ENCODE assay signal across 7 mouse cellular contexts in genomic region chrX:48462297-48462696, GRCm38 (mm10). TPM values are rescaled to one million over a fixed set of nuclear protein-coding genes. Genes with fewer than 3 reads are reported as not detected.
DNase-seq lines count a peak whose midpoint lies in the region; ATAC-seq and TF ChIP-seq lines count a peak whose summit lies in the region.

No protein-coding gene starts in this region.

- H3K27me3 ChIP-seq in neural tube, embryonic 11.5 days (ENCODE audit: control insufficient read depth, insufficient read depth, low read length): no peaks in the 10 kb centered on the region
- no peaks in the 10 kb centered on the region for H3K27me3 ChIP-seq in forebrain, embryonic 14.5 days (replicated peaks; ENCODE audit: control insufficient read depth, insufficient read depth, low read length)
- H3K27me3 ChIP-seq in liver, embryonic 12.5 days (replicated peaks): peaks cover 8% of the 10 kb centered on the region; the same call in 1 of the 2 replicates
- H3K27me3 ChIP-seq in stomach, postnatal 0 days (ENCODE audit: control insufficient read depth, insufficient read depth, low read length): no peaks in the 10 kb centered on the region

- no peak for TF ChIP-seq EP300 in stomach, postnatal 0 days (optimal IDR thresholded peaks at IDR 0.05)

- no peak overlapping the region for H3K9ac ChIP-seq in neural tube, embryonic 11.5 days (ENCODE audit: low read length)
- no peak overlapping the region for H3K9ac ChIP-seq in forebrain, embryonic 14.5 days (ENCODE audit: low read length)
- peak overlapping the region; percentile 59 for H3K9ac ChIP-seq in liver, embryonic 12.5 days
- peak overlapping the region; percentile 41; the same call in 1 of the 2 replicates for H3K9ac ChIP-seq in stomach, postnatal 0 days (ENCODE audit: low read length)

- H3K36me3 ChIP-seq in neural tube, embryonic 11.5 days (ENCODE audit: control insufficient read depth, insufficient read depth, low read length): no peaks in the 10 kb centered on the region
- no peaks in the 10 kb centered on the region for H3K36me3 ChIP-seq in forebrain, embryonic 14.5 days (ENCODE audit: control insufficient read depth, insufficient read depth, low read length)
- H3K36me3 ChIP-seq in liver, embryonic 12.5 days: no peaks in the 10 kb centered on the region
- H3K36me3 ChIP-seq in stomach, postnatal 0 days (ENCODE audit: control insufficient read depth, insufficient read depth, low read length): no peaks in the 10 kb centered on the region

- no peak for TF ChIP-seq CTCF in stomach, postnatal 0 days (IDR thresholded peaks at IDR 0.05; ENCODE audit: low read depth)

- no peak for DNase-seq in neural tube, embryonic 11.5 days (ENCODE audit: low spot score)
- no peak for DNase-seq in neural tube, embryonic 10.5 days (ENCODE audit: extremely low spot score, low spot score)
- no peak for DNase-seq in forebrain, embryonic 14.5 days (ENCODE audit: low spot score)
- no peak for DNase-seq in stomach, postnatal 0 days (ENCODE audit: low spot score)
- DNase-seq in gastrocnemius, adult 18-20 months (ENCODE audit: low spot score): no peak
- no peak for DNase-seq in spleen, adult 12 weeks (ENCODE audit: low spot score)

- 39% methylated on average over 4 of the region's 4 CpGs for WGBS in neural tube, embryonic 11.5 days
- 30% methylated on average over 4 of the region's 4 CpGs for WGBS in forebrain, embryonic 14.5 days
- 27% methylated on average over 4 of the region's 4 CpGs for WGBS in liver, embryonic 12.5 days (ENCODE audit: insufficient replicate concordance)
- 29% methylated on average over 4 of the region's 4 CpGs for WGBS in stomach, postnatal 0 days

- H3K27ac ChIP-seq in neural tube, embryonic 11.5 days (ENCODE audit: low read depth, low read length): no peak overlapping the region
- no peak overlapping the region for H3K27ac ChIP-seq in forebrain, embryonic 14.5 days (ENCODE audit: low read depth, low read length)
- no peak overlapping the region for H3K27ac ChIP-seq in liver, embryonic 12.5 days
- H3K27ac ChIP-seq in stomach, postnatal 0 days (replicated peaks): no peak overlapping the region

- peak overlapping the region; percentile 23; the same call in 1 of the 2 replicates for H3K4me3 ChIP-seq in neural tube, embryonic 11.5 days (ENCODE audit: low read depth, low read length)
- peak overlapping the region; percentile 25 for H3K4me3 ChIP-seq in forebrain, embryonic 14.5 days (ENCODE audit: low read depth, low read length)
- peak overlapping the region; percentile 51 for H3K4me3 ChIP-seq in liver, embryonic 12.5 days
- peak overlapping the region; percentile 35 for H3K4me3 ChIP-seq in stomach, postnatal 0 days (ENCODE audit: low read depth, low read length)

- peak overlapping the region; percentile 49 for H3K4me2 ChIP-seq in neural tube, embryonic 11.5 days (ENCODE audit: low read depth)
- H3K4me2 ChIP-seq in forebrain, embryonic 14.5 days (ENCODE audit: low read length): peak overlapping the region; percentile 57
- peak overlapping the region; percentile 73 for H3K4me2 ChIP-seq in liver, embryonic 12.5 days
- peak overlapping the region; percentile 59 for H3K4me2 ChIP-seq in stomach, postnatal 0 days (replicated peaks; ENCODE audit: low read depth)

- H3K9me3 ChIP-seq in neural tube, embryonic 11.5 days (ENCODE audit: control insufficient read depth, low read length): no peaks in the 10 kb centered on the region
- H3K9me3 ChIP-seq in forebrain, embryonic 14.5 days (replicated peaks; ENCODE audit: control insufficient read depth, low read length): no peaks in the 10 kb centered on the region
- no peaks in the 10 kb centered on the region for H3K9me3 ChIP-seq in liver, embryonic 12.5 days (replicated peaks)
- no peaks in the 10 kb centered on the region for H3K9me3 ChIP-seq in stomach, postnatal 0 days (ENCODE audit: control insufficient read depth, low read length)

- no peaks in the 10 kb centered on the region for H3K4me1 ChIP-seq in neural tube, embryonic 11.5 days (ENCODE audit: control insufficient read depth, insufficient read depth, low read length)
- H3K4me1 ChIP-seq in forebrain, embryonic 14.5 days (ENCODE audit: control insufficient read depth, insufficient read depth, low read length): no peaks in the 10 kb centered on the region
- peaks cover 11% of the 10 kb centered on the region; the same call in 1 of the 2 replicates for H3K4me1 ChIP-seq in liver, embryonic 12.5 days
- no peaks in the 10 kb centered on the region for H3K4me1 ChIP-seq in stomach, postnatal 0 days (replicated peaks; ENCODE audit: control insufficient read depth, insufficient read depth)

- no peak for ATAC-seq in neural tube, embryonic 11.5 days (ENCODE audit: insufficient read depth, low FRiP score, low TSS enrichment)
- peak; percentile 37; the same call in 1 of the 2 replicates for ATAC-seq in forebrain, embryonic 14.5 days
- no peak for ATAC-seq in liver, embryonic 12.5 days
- ATAC-seq in stomach, postnatal 0 days (ENCODE audit: low FRiP score, low TSS enrichment): no peak

RNA-seq across cellular contexts. Expression of gene Elf4, which starts 0.6 kb away (rescaled TPM):
- 1.9 and 2.3 TPM in 2 replicates for polyA plus RNA-seq in neural tube, embryonic 11.5 days (2014; fragmentation: Nextera tagmentation; extraction: Ambion mirVana)
- 0.57 and 0.69 TPM in 2 replicates for polyA plus RNA-seq in forebrain, embryonic 14.5 days (2014; fragmentation: Nextera tagmentation; extraction: Ambion mirVana)
- 4.0 and 4.3 TPM in 2 replicates for polyA plus RNA-seq in liver, embryonic 12.5 days (2016; fragmentation: Nextera tagmentation; extraction: Ambion mirVana)
- polyA plus RNA-seq in stomach, postnatal 0 days (2015; fragmentation: Nextera tagmentation; extraction: Ambion mirVana): 4.1 and 4.5 TPM in 2 replicates
- 1 to 10 TPM; 1.6 to 2.3 TPM for total RNA-seq in gastrocnemius, adult 18-20 months (2021)

RNA-seq across cellular contexts. Expression of gene Aifm1, which starts 51.1 kb away (rescaled TPM):
- 72.3 and 83.0 TPM in 2 replicates for polyA plus RNA-seq in neural tube, embryonic 11.5 days (2014; fragmentation: Nextera tagmentation; extraction: Ambion mirVana)
- 46.0 and 49.9 TPM in 2 replicates for polyA plus RNA-seq in forebrain, embryonic 14.5 days (2014; fragmentation: Nextera tagmentation; extraction: Ambion mirVana)
- polyA plus RNA-seq in liver, embryonic 12.5 days (2016; fragmentation: Nextera tagmentation; extraction: Ambion mirVana): 73.2 and 73.9 TPM in 2 replicates
- 45.9 TPM in 2 replicates for polyA plus RNA-seq in stomach, postnatal 0 days (2015; fragmentation: Nextera tagmentation; extraction: Ambion mirVana)
- 10 to 100 TPM; 40.7 to 41.6 TPM for total RNA-seq in gastrocnemius, adult 18-20 months (2021)

RNA-seq across cellular contexts. Expression of gene Rab33a, which starts 56.8 kb away (rescaled TPM):
- polyA plus RNA-seq in neural tube, embryonic 11.5 days (2014; fragmentation: Nextera tagmentation; extraction: Ambion mirVana): 24.3 and 29.9 TPM in 2 replicates
- 74.8 and 84.5 TPM in 2 replicates for polyA plus RNA-seq in forebrain, embryonic 14.5 days (2014; fragmentation: Nextera tagmentation; extraction: Ambion mirVana)
- 0.90 and 0.93 TPM in 2 replicates for polyA plus RNA-seq in liver, embryonic 12.5 days (2016; fragmentation: Nextera tagmentation; extraction: Ambion mirVana)
- polyA plus RNA-seq in stomach, postnatal 0 days (2015; fragmentation: Nextera tagmentation; extraction: Ambion mirVana): 2.4 and 2.5 TPM in 2 replicates
- total RNA-seq in gastrocnemius, adult 18-20 months (2021): not detected

Comparison
In these comparisons a context has a peak if more than half of its experiments do, and no peak if none do; other contexts are left out.
1. H3K9ac ChIP-seq: peak in liver, embryonic 12.5 days (single experiment) and stomach, postnatal 0 days (single experiment); none in neural tube, embryonic 11.5 days (single experiment) and forebrain, embryonic 14.5 days (single experiment).
2. Peak in every context shown above with its lines, with median percentiles within 50 percentile points of each other: H3K4me2 ChIP-seq and H3K4me3 ChIP-seq.